Mouse (Mus musculus) right cerebral cortex, postnatal 14 days (tissue): ENCODE measurements around the gene Dolpp1.
A peak's percentile ranks its signal among the peaks of the same experiment; 100 is the strongest.

Experiments
- DNase-seq: peaks from one replicate; pipeline ENCODE4 v3.0.0; 2022

Gene Dolpp1

GRCm38 (mm10) chr2:30379307-30379706 lies 12.7 kb upstream of the Dolpp1 start:
- no peak for DNase-seq

GRCm38 (mm10) chr2:30380564-30381376 lies 11.3 kb upstream of the Dolpp1 start:
- no peak for DNase-seq

- no peak for DNase-seq
Measured at GRCm38 (mm10) chr2:30381377-30381725, 10.7 kb upstream of the Dolpp1 start.

- DNase-seq: no peak
Measured at GRCm38 (mm10) chr2:30384814-30385213, 7.2 kb upstream of the Dolpp1 start.

GRCm38 (mm10) chr2:30385591-30385990 lies 6.5 kb upstream of the Dolpp1 start:
- no peak for DNase-seq

GRCm38 (mm10) chr2:30386913-30387312 lies 5.1 kb upstream of the Dolpp1 start:
- DNase-seq: no peak

GRCm38 (mm10) chr2:30389000-30389399 lies 3.1 kb upstream of the Dolpp1 start:
- no peak for DNase-seq

- DNase-seq: peak; percentile 86
Measured at GRCm38 (mm10) chr2:30392577-30393369, 719 bp downstream of the Dolpp1 start.

- DNase-seq: no peak
Measured at GRCm38 (mm10) chr2:30393370-30393656, 1.3 kb downstream of the Dolpp1 start.

GRCm38 (mm10) chr2:30395757-30396156 lies 3.7 kb downstream of the Dolpp1 start:
- DNase-seq: no peak

- no peak for DNase-seq
Measured at GRCm38 (mm10) chr2:30396246-30396645, 4.2 kb downstream of the Dolpp1 start.

GRCm38 (mm10) chr2:30397986-30398512 lies 6.0 kb downstream of the Dolpp1 start:
- DNase-seq: no peak

GRCm38 (mm10) chr2:30399191-30400171 lies 7.4 kb downstream of the Dolpp1 start:
- DNase-seq: no peak

GRCm38 (mm10) chr2:30401581-30401980 lies 9.5 kb downstream of the Dolpp1 start:
- no peak for DNase-seq

- no peak for DNase-seq
Measured at GRCm38 (mm10) chr2:30402351-30402826, 10.3 kb downstream of the Dolpp1 start.

- no peak for DNase-seq
Measured at GRCm38 (mm10) chr2:30402843-30403242, 10.8 kb downstream of the Dolpp1 start.

GRCm38 (mm10) chr2:30403870-30404269 lies 11.8 kb downstream of the Dolpp1 start:
- no peak for DNase-seq

- DNase-seq: no peak
Measured at GRCm38 (mm10) chr2:30407221-30407620, 15.2 kb downstream of the Dolpp1 start.

- no peak for DNase-seq
Measured at GRCm38 (mm10) chr2:30407778-30408177, 15.7 kb downstream of the Dolpp1 start.

GRCm38 (mm10) chr2:30408452-30409100 lies 16.5 kb downstream of the Dolpp1 start:
- no peak for DNase-seq

GRCm38 (mm10) chr2:30409454-30410176 lies 17.6 kb downstream of the Dolpp1 start:
- DNase-seq: no peak
